Mouse (Mus musculus): ENCODE results near the gene Nsun4.

- TF ChIP-seq CTCF (IDR thresholded peaks at IDR 0.05; ENCODE audit: extremely low read depth, insufficient read depth, low read length): 0 out of 2 replicates have a peak, but pooled peaks have one; percentile 9
- no peak for TF ChIP-seq POLR2A (IDR thresholded peaks at IDR 0.05; ENCODE audit: extremely low read depth, insufficient read depth, low read length)
Measured at GRCm38 (mm10) chr4:116074145-116074675, 20.5 kb upstream of the Nsun4 start.

Data from cortical plate, adult 2 months (tissue).